Mouse (Mus musculus) neural tube, embryonic 13.5 days (tissue): Measurements from ENCODE around the gene Olfr943. TPM values are rescaled to one million over a fixed set of nuclear protein-coding genes. Genes with fewer than 3 reads are reported as not detected.

ENCODE experiments used
- ATAC-seq: fragments of 200-750 bp; cut with Nextera tagmentation; 2 replicates; pipeline ENCODE4 v1.8.0; 2017; ENCODE audit warnings: low read depth, mild to moderate bottlenecking, moderate TSS enrichment, moderate library complexity
- H3K27ac ChIP-seq: fragments of 300-500 bp; sonication (generic); replicated peaks from 2 replicates; pipeline ENCODE4 v1.5.1; 2015; ENCODE audit warnings: moderate library complexity, mild to moderate bottlenecking, inconsistent platforms
- H3K27me3 ChIP-seq: fragments of 300-500 bp; sonication (generic); 2 replicates; pipeline ENCODE4 v1.6.1; 2015; ENCODE audit warnings: mild to moderate bottlenecking, inconsistent platforms
- H3K36me3 ChIP-seq: fragments of 300-500 bp; sonication (generic); 2 replicates; pipeline ENCODE4 v1.6.1; 2015; ENCODE audit warnings: mild to moderate bottlenecking, inconsistent platforms
- H3K4me1 ChIP-seq: fragments of 300-500 bp; sonication (generic); replicated peaks from 2 replicates; pipeline ENCODE4 v1.6.1; 2015; ENCODE audit warnings: inconsistent platforms
- H3K4me2 ChIP-seq: fragments of 300-500 bp; sonication (generic); 2 replicates; pipeline ENCODE4 v1.6.1; 2015; ENCODE audit warnings: inconsistent platforms, mild to moderate bottlenecking, moderate library complexity
- H3K4me3 ChIP-seq: fragments of 300-500 bp; sonication (generic); 2 replicates; pipeline ENCODE4 v1.5.1; 2015; ENCODE audit warnings: mild to moderate bottlenecking, inconsistent platforms
- H3K9ac ChIP-seq: fragments of 300-500 bp; sonication (generic); 2 replicates; pipeline ENCODE4 v1.6.1; 2015; ENCODE audit warnings: moderate library complexity, mild to moderate bottlenecking, inconsistent platforms
- H3K9me3 ChIP-seq: fragments of 300-500 bp; sonication (generic); 2 replicates; pipeline ENCODE4 v1.6.1; 2016; ENCODE audit warnings: inconsistent platforms
- WGBS: fragments of 180-500 bp; shearing (Covaris S2); methylation state at CpG from one replicate; pipeline ENCODE4 v1.1.7; 2015; 5-methylcytosine and 5-hydroxymethylcytosine counted together
- polyA plus RNA-seq: library from polyadenylated mRNA; unstranded; fragments of >200 nt; fragmentation: Nextera tagmentation; extraction: Ambion mirVana; gene quantifications from 2 replicates; pipeline ENCODE4 v1.2.1, GENCODE M21; 2015

Olfr943 gene
- not detected in 2 replicates for polyA plus RNA-seq

DNA sequence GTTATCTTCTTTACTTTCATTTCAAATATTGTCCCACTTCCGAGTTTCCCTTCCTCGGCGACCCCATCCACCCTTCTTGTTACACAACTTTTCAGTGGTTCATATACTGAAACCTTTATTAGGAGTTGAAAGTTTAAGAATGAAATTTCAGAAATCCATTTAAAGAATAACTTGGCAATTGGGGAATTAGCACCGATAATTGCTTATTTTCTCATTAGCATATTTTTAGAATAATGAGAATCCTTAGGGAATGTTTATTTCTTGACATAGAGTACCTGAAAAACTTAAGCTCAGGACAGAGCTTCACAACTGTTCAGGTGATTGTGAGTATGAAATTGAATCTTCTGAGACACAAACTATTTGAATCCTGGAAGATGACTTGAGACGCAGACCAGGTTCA lies at the start of gene Olfr943:
TSS of gene Olfr943 (plus strand) at position 301 of the 400 bp plus-strand sequence.
- Histone ChIP-seq H3K9ac (no peak within 1 kb of the TSS), H3K4me3 (no peak within 1 kb of the TSS), H3K36me3 (no peaks in the 10 kb centered on the region), H3K4me1 (no peaks in the 10 kb centered on the region), H3K4me2 (no peak within 1 kb of the TSS), H3K9me3 (0 out of 2 replicates have a peak, but pooled peaks cover 4% of the 10 kb centered on the region), H3K27me3 (no peaks in the 10 kb centered on the region), H3K27ac (no peak within 1 kb of the TSS)
- 92% methylated on average over 5 of the region's 5 CpGs for WGBS
- ATAC-seq, result no peak

GRCm38 (mm10) chr9:39127326-39127725 lies 38.8 kb upstream of the Olfr943 start:
- no peak overlapping the region for H3K9ac ChIP-seq
- H3K9me3 ChIP-seq, result no peaks in the 10 kb centered on the region
- H3K27ac ChIP-seq, result no peak overlapping the region
- no peaks in the 10 kb centered on the region for H3K4me1 ChIP-seq
- 81% methylated on average over 1 of the region's 1 CpGs for WGBS
- ATAC-seq, result no peak
- H3K27me3 ChIP-seq, result no peaks in the 10 kb centered on the region
- H3K4me2 ChIP-seq, result no peak overlapping the region
- H3K36me3 ChIP-seq, result no peaks in the 10 kb centered on the region
- no peak overlapping the region for H3K4me3 ChIP-seq

DNA sequence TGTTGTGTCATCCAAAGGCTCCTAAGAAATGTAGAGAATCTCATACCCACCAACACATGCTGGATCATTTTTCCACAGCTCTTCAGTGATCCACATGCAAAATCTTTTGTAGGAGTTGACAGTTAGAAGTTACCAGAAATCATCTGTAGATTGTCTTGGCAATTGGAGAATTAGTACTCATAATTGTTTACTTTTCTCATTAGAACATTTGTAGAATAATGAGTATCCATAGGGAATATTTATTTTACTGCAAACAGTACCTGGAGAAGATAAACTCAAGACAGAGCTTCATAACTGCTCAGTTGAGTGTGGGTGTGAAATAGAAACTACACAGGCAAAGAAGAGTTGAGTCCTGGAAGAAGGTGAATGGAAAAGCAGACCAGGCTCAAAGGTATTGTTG lies 38.3 kb upstream of the Olfr943 start, which contains the start of gene Olfr27:
TSS of gene Olfr27 (plus strand) at position 301 of the 400 bp plus-strand sequence.
- Histone ChIP-seq H3K27ac (no peak within 1 kb of the TSS), H3K27me3 (no peaks in the 10 kb centered on the region), H3K4me1 (no peaks in the 10 kb centered on the region), H3K4me2 (no peak within 1 kb of the TSS), H3K4me3 (no peak within 1 kb of the TSS), H3K9me3 (no peaks in the 10 kb centered on the region), H3K9ac (no peak within 1 kb of the TSS), H3K36me3 (no peaks in the 10 kb centered on the region)
- no peak for ATAC-seq

DNA sequence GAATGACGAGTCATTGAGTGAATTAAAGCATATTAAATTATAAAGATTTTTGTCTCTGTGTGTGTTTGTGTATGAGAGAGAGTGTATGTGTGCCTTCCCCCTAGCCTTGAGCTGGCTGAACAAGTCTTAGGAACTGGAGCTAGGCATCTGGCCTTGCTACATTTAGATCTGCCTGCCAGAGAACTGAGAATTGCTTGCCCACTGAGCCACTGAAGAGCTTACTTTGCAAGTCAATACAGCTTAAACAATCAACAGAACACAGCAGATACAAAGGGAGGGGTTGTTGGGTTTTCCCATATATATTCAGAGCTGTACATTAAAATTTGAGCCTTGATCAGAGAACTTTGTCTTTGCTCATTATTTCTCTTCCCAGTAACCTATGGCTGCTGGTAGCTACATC lies 13.7 kb upstream of the Olfr943 start:
- no peak overlapping the region for H3K4me2 ChIP-seq
- no peak overlapping the region for H3K4me3 ChIP-seq
- no peaks in the 10 kb centered on the region for H3K4me1 ChIP-seq
- H3K27ac ChIP-seq, result no peak overlapping the region
- 67% methylated on average over 1 of the region's 1 CpGs for WGBS
- H3K9me3 ChIP-seq, result no peaks in the 10 kb centered on the region
- ATAC-seq, result no peak
- no peak overlapping the region for H3K9ac ChIP-seq
- H3K27me3 ChIP-seq, result no peaks in the 10 kb centered on the region
- H3K36me3 ChIP-seq, result no peaks in the 10 kb centered on the region

GRCm38 (mm10) chr9:39201620-39202019 lies 35.5 kb downstream of the Olfr943 start, which contains the start of gene Olfr944:
Gene Olfr944 (plus strand): TSS chr9:39201920.
- Histone ChIP-seq H3K4me2 (no peak within 1 kb of the TSS), H3K4me1 (no peaks in the 10 kb centered on the region), H3K9ac (no peak within 1 kb of the TSS), H3K27ac (no peak within 1 kb of the TSS), H3K9me3 (no peaks in the 10 kb centered on the region), H3K36me3 (no peaks in the 10 kb centered on the region), H3K27me3 (no peaks in the 10 kb centered on the region), H3K4me3 (no peak within 1 kb of the TSS)
- no peak for ATAC-seq

Other genes with a start within 250 kb of the Olfr943 start
- gene Olfr930, start 236.5 kb upstream of the Olfr943 start, polyA plus RNA-seq, result not detected in 2 replicates
- not detected in 2 replicates for gene Olfr933, start 194.0 kb upstream of the Olfr943 start, polyA plus RNA-seq
- gene Olfr934, start 178.0 kb upstream of the Olfr943 start, polyA plus RNA-seq, result not detected in 2 replicates
- gene Olfr935, start 166.6 kb upstream of the Olfr943 start, polyA plus RNA-seq, result not detected in 2 replicates
- not detected in 2 replicates for gene Olfr146, start 142.9 kb upstream of the Olfr943 start, polyA plus RNA-seq
- gene Olfr937, start 101.4 kb upstream of the Olfr943 start, polyA plus RNA-seq, result not detected in 2 replicates
- gene Olfr938, start 87.4 kb upstream of the Olfr943 start, polyA plus RNA-seq, result not detected in 2 replicates
- not detected in 2 replicates for gene Olfr27, start 38.2 kb upstream of the Olfr943 start, polyA plus RNA-seq
- not detected in 2 replicates for gene Olfr944, start 35.6 kb downstream of the Olfr943 start, polyA plus RNA-seq
- not detected in 2 replicates for gene Olfr1537, start 83.7 kb downstream of the Olfr943 start, polyA plus RNA-seq
- gene Olfr945, start 110.5 kb downstream of the Olfr943 start, polyA plus RNA-seq, result not detected in 2 replicates
- gene Olfr948, start 159.7 kb downstream of the Olfr943 start, polyA plus RNA-seq, result not detected in 2 replicates
- not detected in 2 replicates for gene Olfr951, start 221.1 kb downstream of the Olfr943 start, polyA plus RNA-seq